Mouse (Mus musculus): ENCODE data around the gene Plekha6. TPM values are rescaled to one million over a fixed set of nuclear protein-coding genes. Genes with fewer than 3 reads are reported as not detected.

Plekha6 gene
- polyA plus RNA-seq, 1 experiment from 2014 or later, result 3.2 TPM

DNA sequence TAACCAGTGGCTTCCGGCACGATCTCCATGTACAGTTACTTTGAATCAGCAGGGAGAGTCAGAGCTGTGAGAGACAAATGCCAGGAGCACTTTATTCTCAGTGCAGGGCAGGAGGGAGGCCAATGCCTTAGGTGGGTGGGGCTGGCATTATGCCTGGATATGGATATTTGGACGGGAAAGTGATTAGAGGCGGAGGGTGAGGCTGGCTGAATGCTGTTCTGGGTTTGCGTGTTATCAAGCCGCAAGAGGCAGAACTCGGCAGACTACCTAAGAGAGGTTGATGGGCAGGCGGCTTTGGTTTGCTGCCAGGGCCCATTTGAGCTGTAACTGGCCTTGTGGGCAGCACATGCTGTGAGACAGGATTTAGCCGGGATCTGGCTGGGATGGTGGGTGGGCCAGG lies 62.9 kb downstream of the Plekha6 start:
- H3K4me3 ChIP-seq (ENCODE audit: low read depth, low read length), result no peak overlapping the region
- no peak overlapping the region for H3K9ac ChIP-seq (replicated peaks; ENCODE audit: low read depth)
- peaks cover 9% of the 10 kb centered on the region; the same call in 1 of the 2 replicates for H3K4me1 ChIP-seq (ENCODE audit: insufficient read depth, low read depth, low read length)
- H3K27ac ChIP-seq (ENCODE audit: low read length), result no peak overlapping the region
- no peaks in the 10 kb centered on the region for H3K36me3 ChIP-seq (ENCODE audit: insufficient read depth, low read length)
- H3K4me2 ChIP-seq (replicated peaks; ENCODE audit: low read depth, low read length), result no peak overlapping the region
- H3K27me3 ChIP-seq (replicated peaks; ENCODE audit: insufficient read depth, low read length), result no peaks in the 10 kb centered on the region
- DNase-seq (ENCODE audit: low spot score) (peak; percentile 74), ATAC-seq (peak; percentile 66)
- H3K9me3 ChIP-seq (ENCODE audit: low read length), result no peaks in the 10 kb centered on the region
- TF ChIP-seq EP300 (IDR thresholded peaks at IDR 0.05) (no peak), CTCF (IDR thresholded peaks at IDR 0.05) (no peak)
- 16% methylated on average over 9 of the region's 9 CpGs for WGBS

DNA sequence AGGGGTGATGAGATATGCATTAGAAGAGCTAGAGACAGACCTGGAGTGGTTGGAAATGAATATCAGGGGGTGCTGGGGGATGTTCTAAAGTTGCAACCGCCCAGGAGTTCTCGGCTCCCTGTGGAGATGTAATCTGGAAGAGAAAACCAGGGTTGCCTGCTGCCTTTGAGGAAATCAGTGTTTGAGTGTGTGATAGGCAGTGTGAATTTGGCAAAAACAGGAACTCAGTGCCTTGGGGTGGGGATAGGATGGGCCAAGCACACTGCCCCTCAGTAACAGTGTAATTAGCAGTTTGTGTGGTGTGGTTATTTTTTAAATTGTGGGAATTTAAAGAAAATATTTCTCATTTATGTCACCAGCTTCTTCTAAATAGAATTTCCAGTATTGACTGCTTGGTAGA lies 63.4 kb downstream of the Plekha6 start:
- H3K27me3 ChIP-seq (replicated peaks; ENCODE audit: insufficient read depth, low read length), result no peaks in the 10 kb centered on the region
- no peak overlapping the region for H3K4me3 ChIP-seq (ENCODE audit: low read depth, low read length)
- H3K9ac ChIP-seq (replicated peaks; ENCODE audit: low read depth), result no peak overlapping the region
- H3K27ac ChIP-seq (ENCODE audit: low read length), result no peak overlapping the region
- H3K36me3 ChIP-seq (ENCODE audit: insufficient read depth, low read length), result no peaks in the 10 kb centered on the region
- H3K4me1 ChIP-seq (ENCODE audit: insufficient read depth, low read depth, low read length), result peaks cover 9% of the 10 kb centered on the region; the same call in 1 of the 2 replicates
- TF ChIP-seq EP300 (IDR thresholded peaks at IDR 0.05) (no peak), CTCF (IDR thresholded peaks at IDR 0.05) (no peak)
- no peaks in the 10 kb centered on the region for H3K9me3 ChIP-seq (ENCODE audit: low read length)
- WGBS, result 72% methylated on average over 2 of the region's 2 CpGs
- ATAC-seq, result no peak
- DNase-seq (ENCODE audit: low spot score), result no peak
- no peak overlapping the region for H3K4me2 ChIP-seq (replicated peaks; ENCODE audit: low read depth, low read length)

DNA sequence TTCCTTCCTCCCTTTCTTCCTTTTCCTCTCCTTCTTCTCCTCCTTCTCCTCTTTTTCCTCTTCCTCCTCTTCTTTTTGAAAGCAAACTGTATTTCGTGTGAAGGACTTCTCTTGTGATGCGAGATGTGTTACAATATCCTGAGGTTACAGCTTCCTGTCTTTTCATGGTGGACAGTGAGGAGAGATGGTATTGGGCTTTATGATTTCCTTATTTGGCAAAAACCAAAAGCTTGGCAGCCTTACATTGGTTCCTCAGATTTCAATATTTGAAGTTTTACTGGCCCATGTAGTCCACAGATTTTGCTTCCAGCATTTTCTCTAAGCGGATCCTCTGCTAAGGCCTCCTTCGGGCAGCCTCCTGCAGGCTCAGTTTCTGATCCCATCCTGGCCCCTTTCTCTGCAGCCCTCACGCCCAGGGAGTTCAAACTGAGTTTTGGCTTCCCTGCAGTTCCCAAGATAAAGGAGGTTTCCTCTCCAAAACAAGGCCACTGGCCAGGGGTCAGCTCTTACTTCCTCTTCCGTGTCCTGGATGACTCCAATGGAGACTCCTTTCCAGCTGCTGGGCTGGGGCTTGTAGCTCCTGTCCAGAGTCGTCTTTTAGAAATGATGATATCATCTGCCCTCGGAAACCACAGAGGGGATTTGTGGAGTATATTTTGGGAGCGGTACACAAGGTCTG lies 64.9 kb downstream of the Plekha6 start:
- WGBS, result 62% methylated on average over 9 of the region's 9 CpGs
- Histone ChIP-seq H3K27me3 (replicated peaks; ENCODE audit: insufficient read depth, low read length) (no peaks in the 10 kb centered on the region), H3K4me3 (ENCODE audit: low read depth, low read length) (no peak overlapping the region), H3K9me3 (ENCODE audit: low read length) (no peaks in the 10 kb centered on the region), H3K27ac (ENCODE audit: low read length) (no peak overlapping the region), H3K4me2 (replicated peaks; ENCODE audit: low read depth, low read length) (no peak overlapping the region), H3K4me1 (ENCODE audit: insufficient read depth, low read depth, low read length) (peaks cover 9% of the 10 kb centered on the region; the same call in 1 of the 2 replicates), H3K9ac (replicated peaks; ENCODE audit: low read depth) (no peak overlapping the region), H3K36me3 (ENCODE audit: insufficient read depth, low read length) (no peaks in the 10 kb centered on the region)
- ATAC-seq (no peak), DNase-seq (ENCODE audit: low spot score) (no peak)
- TF ChIP-seq EP300 (IDR thresholded peaks at IDR 0.05) (no peak), CTCF (IDR thresholded peaks at IDR 0.05) (no peak)

DNA sequence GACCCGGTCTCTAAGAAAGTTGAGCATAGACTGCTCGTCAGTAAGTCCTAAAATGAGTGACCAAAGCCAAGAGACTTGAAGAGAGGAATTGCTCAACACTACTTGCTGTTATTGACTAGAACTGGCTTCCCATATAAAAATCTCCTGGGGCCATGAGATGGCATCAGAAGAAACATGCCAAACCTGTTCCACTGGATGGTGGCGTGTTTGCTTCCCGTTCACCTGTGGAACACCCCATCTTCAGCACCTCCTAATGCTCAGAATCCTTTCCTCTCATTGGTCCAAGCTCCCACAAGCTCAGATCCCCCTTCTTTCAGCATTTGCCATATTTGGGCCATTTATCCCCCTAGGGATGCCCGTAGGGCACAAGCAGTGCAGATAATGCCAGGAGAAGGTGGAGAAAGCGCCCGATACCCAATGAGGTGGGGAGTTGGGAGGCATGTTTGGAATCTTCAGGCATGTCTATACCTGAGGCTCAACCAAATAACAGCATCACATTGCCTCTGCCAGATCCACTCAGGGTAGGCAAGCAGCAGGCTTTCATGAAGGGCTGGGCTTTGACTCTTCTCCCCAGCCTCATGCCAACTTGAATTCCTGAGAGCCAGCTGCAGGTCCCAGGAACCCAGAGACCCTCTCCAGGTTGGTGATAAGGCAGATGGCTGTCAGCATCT lies 67.6 kb downstream of the Plekha6 start:
- no peak overlapping the region for H3K27ac ChIP-seq (ENCODE audit: low read length)
- WGBS, result 78% methylated on average over 7 of the region's 7 CpGs

DNA sequence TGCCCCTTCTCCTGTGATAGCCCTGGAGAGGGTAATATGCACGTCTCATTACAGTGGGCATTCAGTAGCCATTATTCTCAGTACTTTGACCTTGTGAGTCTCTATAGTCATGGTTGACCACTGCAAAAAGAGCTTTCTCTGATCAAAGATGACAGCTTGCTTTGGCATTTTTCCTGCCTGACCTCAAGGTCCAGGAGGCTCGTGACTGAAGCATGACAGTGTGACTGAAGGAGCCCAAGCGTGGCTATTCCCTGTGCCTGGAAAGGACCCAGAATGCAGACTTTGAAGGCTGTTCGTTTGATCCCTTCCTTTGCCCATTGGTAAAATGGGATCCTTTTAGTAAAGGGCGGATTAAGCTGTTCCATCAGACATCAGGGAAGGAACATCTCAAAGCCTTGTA lies 71.9 kb downstream of the Plekha6 start:
- no peak for TF ChIP-seq EP300 (IDR thresholded peaks at IDR 0.05)
- no peak for TF ChIP-seq CTCF (IDR thresholded peaks at IDR 0.05)
- Histone ChIP-seq H3K4me1 (ENCODE audit: insufficient read depth, low read depth, low read length) (peaks cover 6% of the 10 kb centered on the region; the same call in 1 of the 2 replicates), H3K4me2 (replicated peaks; ENCODE audit: low read depth, low read length) (no peak overlapping the region), H3K4me3 (ENCODE audit: low read depth, low read length) (no peak overlapping the region), H3K36me3 (ENCODE audit: insufficient read depth, low read length) (no peaks in the 10 kb centered on the region), H3K27me3 (replicated peaks; ENCODE audit: insufficient read depth, low read length) (no peaks in the 10 kb centered on the region), H3K27ac (ENCODE audit: low read length) (no peak overlapping the region), H3K9ac (replicated peaks; ENCODE audit: low read depth) (no peak overlapping the region), H3K9me3 (ENCODE audit: low read length) (no peaks in the 10 kb centered on the region)
- WGBS, result 71% methylated on average over 5 of the region's 5 CpGs
- DNase-seq (ENCODE audit: low spot score) (no peak), ATAC-seq (no peak)

More for the DNA sequence above, 67.6 kb downstream of the Plekha6 start:
- Histone ChIP-seq H3K4me3 (ENCODE audit: low read depth, low read length) (no peak overlapping the region), H3K9ac (replicated peaks; ENCODE audit: low read depth) (no peak overlapping the region), H3K27me3 (replicated peaks; ENCODE audit: insufficient read depth, low read length) (no peaks in the 10 kb centered on the region), H3K4me2 (replicated peaks; ENCODE audit: low read depth, low read length) (no peak overlapping the region), H3K36me3 (ENCODE audit: insufficient read depth, low read length) (no peaks in the 10 kb centered on the region), H3K4me1 (ENCODE audit: insufficient read depth, low read depth, low read length) (peaks cover 6% of the 10 kb centered on the region; the same call in 1 of the 2 replicates), H3K9me3 (ENCODE audit: low read length) (no peaks in the 10 kb centered on the region)
- ATAC-seq (no peak), DNase-seq (ENCODE audit: low spot score) (peak; percentile 32)
- TF ChIP-seq CTCF (IDR thresholded peaks at IDR 0.05), result no peak
- TF ChIP-seq EP300 (IDR thresholded peaks at IDR 0.05), result no peak

DNA sequence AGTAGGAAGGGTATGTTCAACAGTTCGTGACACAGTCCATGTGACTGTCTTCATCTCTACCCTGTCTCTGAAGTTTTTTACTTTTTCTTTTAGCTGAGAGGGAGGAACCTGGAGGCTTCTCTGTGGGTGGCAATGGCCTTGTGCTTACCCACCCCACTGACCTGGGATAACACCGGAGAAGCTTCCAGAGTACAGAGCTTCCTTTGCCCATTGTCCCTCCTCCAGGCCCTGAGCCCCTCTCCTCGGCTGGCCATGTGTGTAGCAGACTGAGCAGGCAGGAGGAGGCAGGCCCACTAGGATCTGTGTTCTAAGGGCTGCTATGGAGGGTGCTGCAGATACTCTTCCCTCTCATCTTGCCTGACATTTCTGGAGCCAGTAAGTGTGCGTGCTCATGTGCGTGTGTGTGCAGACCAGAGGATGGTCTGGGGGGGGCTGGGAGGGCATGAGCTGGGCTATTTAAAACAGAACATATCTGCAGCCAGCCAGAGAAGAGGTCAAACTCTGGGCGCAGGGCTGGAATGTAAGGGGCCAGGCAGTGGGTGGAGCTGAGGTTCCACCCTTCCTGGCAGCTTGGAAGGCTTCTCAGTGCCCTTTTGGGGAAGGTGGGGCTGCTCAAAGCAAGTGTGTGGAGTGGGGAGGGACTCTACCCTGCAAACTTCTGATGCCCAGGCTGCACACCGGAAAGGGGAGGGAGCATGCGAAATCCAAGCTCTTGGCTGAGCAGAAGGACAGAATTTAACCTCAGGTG lies 72.9 kb downstream of the Plekha6 start:
- no peaks in the 10 kb centered on the region for H3K27me3 ChIP-seq (replicated peaks; ENCODE audit: insufficient read depth, low read length)
- peak; percentile 85 for DNase-seq (ENCODE audit: low spot score)
- H3K4me1 ChIP-seq (ENCODE audit: insufficient read depth, low read depth, low read length), result peaks cover 6% of the 10 kb centered on the region; the same call in 1 of the 2 replicates
- H3K36me3 ChIP-seq (ENCODE audit: insufficient read depth, low read length), result no peaks in the 10 kb centered on the region
- H3K9me3 ChIP-seq (ENCODE audit: low read length), result no peaks in the 10 kb centered on the region
- no peak overlapping the region for H3K9ac ChIP-seq (replicated peaks; ENCODE audit: low read depth)
- no peak for TF ChIP-seq CTCF (IDR thresholded peaks at IDR 0.05)
- TF ChIP-seq EP300 (IDR thresholded peaks at IDR 0.05), result no peak
- ATAC-seq, result peak; percentile 87
- WGBS, result 13% methylated on average over 8 of the region's 8 CpGs
- no peak overlapping the region for H3K4me2 ChIP-seq (replicated peaks; ENCODE audit: low read depth, low read length)
- H3K27ac ChIP-seq (ENCODE audit: low read length), result peak overlapping the region; percentile 40; the same call in 1 of the 2 replicates
- no peak overlapping the region for H3K4me3 ChIP-seq (ENCODE audit: low read depth, low read length)

All from lung, postnatal 0 days (tissue).